Mouse (Mus musculus): ENCODE results near the gene Slc38a1. TPM values are rescaled to one million over a fixed set of nuclear protein-coding genes. Genes with fewer than 3 reads are reported as not detected.

Slc38a1 gene
- polyA plus RNA-seq, 1 experiment from 2014 or later = 77.5 TPM

DNA sequence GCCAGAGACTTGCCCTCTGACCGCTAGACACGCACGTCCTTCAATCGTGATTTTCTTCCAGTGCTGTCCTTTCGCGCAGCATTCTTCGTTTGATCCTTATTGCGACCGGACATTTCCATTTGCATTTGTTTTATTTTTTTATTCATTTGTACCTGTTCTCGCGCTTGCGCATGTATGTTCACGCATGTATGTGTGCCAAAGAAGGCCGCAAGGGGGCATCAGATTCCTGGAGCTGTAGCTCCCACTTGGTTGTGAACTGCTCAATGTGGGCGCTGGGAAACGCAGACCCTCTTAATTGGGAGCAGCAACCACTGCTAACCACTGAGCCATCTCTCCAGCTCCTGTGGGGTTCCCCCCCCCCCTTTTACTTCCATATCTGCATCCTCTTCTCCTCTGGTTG lies 10.3 kb upstream of the Slc38a1 start:
- Histone ChIP-seq H3K4me2 (replicated peaks; ENCODE audit: low read depth, low read length) (no peak overlapping the region), H3K36me3 (ENCODE audit: control insufficient read depth, insufficient read depth, low read length) (no peaks in the 10 kb centered on the region)
- WGBS = 94% methylated on average over 16 of the region's 16 CpGs

DNA sequence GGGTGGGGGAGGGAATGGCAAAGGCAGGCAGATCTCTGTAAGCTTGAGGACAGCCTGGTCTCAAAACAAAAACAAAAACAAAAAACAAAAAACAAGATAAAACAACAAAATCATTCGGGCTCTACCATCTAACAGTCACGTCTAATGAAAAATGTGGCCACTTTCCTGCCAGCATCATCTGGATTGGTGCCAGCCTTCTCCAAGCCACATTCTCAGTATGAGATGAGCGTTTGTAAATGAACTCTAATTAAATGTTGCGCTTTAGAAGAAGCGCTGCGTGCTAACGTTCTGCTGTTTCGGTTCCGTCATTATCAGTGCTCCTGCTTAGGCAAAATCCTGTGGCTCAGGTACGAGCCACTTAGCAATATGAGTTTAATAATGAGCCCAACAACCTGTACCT lies 9.8 kb upstream of the Slc38a1 start:
- Histone ChIP-seq H3K36me3 (ENCODE audit: control insufficient read depth, insufficient read depth, low read length) (no peaks in the 10 kb centered on the region), H3K9ac (replicated peaks; ENCODE audit: low read depth, low read length) (no peak overlapping the region), H3K27me3 (ENCODE audit: control insufficient read depth, insufficient read depth, low read length) (no peaks in the 10 kb centered on the region), H3K9me3 (ENCODE audit: control insufficient read depth, low read depth, low read length) (no peaks in the 10 kb centered on the region), H3K4me2 (replicated peaks; ENCODE audit: low read depth, low read length) (no peak overlapping the region), H3K4me3 (ENCODE audit: low read depth, low read length) (no peak overlapping the region), H3K4me1 (ENCODE audit: control insufficient read depth, insufficient read depth, low read length) (no peaks in the 10 kb centered on the region), H3K27ac (ENCODE audit: low read length) (no peak overlapping the region)
- ATAC-seq (ENCODE audit: insufficient number of reproducible peaks, insufficient read depth, low FRiP score, low read depth) = no peak
- WGBS = 89% methylated on average over 10 of the region's 10 CpGs

More for the DNA sequence above, 10.3 kb upstream of the Slc38a1 start:
- Histone ChIP-seq H3K4me3 (ENCODE audit: low read depth, low read length) (no peak overlapping the region), H3K4me1 (ENCODE audit: control insufficient read depth, insufficient read depth, low read length) (no peaks in the 10 kb centered on the region), H3K9ac (replicated peaks; ENCODE audit: low read depth, low read length) (no peak overlapping the region), H3K9me3 (ENCODE audit: control insufficient read depth, low read depth, low read length) (no peaks in the 10 kb centered on the region), H3K27me3 (ENCODE audit: control insufficient read depth, insufficient read depth, low read length) (no peaks in the 10 kb centered on the region), H3K27ac (ENCODE audit: low read length) (no peak overlapping the region)
- no peak for ATAC-seq (ENCODE audit: insufficient number of reproducible peaks, insufficient read depth, low FRiP score, low read depth)

DNA sequence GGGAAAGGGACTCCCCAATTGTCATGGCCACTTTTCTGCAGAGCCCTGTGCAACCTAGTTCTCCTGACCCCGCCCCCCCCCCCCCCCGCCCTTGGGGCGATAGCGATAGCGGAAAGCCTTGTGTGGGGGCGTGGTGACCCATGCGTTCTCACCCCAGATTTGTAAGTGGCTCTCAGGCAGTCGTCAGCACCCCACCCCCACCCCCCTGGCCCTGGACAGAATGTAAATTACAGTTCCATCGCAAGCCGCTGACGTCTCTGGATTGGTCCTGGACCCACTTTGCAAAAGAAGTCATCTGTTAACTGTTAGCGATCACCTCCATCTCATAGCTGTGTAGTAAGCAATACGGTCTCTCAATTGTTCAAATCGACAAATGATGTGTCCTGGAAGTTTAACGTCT lies 4.7 kb upstream of the Slc38a1 start:
- Histone ChIP-seq H3K4me3 (ENCODE audit: low read depth, low read length) (no peak overlapping the region), H3K4me2 (replicated peaks; ENCODE audit: low read depth, low read length) (no peak overlapping the region), H3K27me3 (ENCODE audit: control insufficient read depth, insufficient read depth, low read length) (no peaks in the 10 kb centered on the region), H3K4me1 (ENCODE audit: control insufficient read depth, insufficient read depth, low read length) (no peaks in the 10 kb centered on the region), H3K36me3 (ENCODE audit: control insufficient read depth, insufficient read depth, low read length) (no peaks in the 10 kb centered on the region), H3K9me3 (ENCODE audit: control insufficient read depth, low read depth, low read length) (no peaks in the 10 kb centered on the region), H3K9ac (replicated peaks; ENCODE audit: low read depth, low read length) (no peak overlapping the region), H3K27ac (ENCODE audit: low read length) (no peak overlapping the region)
- ATAC-seq (ENCODE audit: insufficient number of reproducible peaks, insufficient read depth, low FRiP score, low read depth) = no peak
- WGBS = 29% methylated on average over 13 of the region's 15 CpGs

GRCm38 (mm10) chr15:96641821-96642435 lies 785 bp downstream of the Slc38a1 start:
- no peaks in the 10 kb centered on the region for H3K36me3 ChIP-seq (ENCODE audit: control insufficient read depth, insufficient read depth, low read length)
- H3K9ac ChIP-seq (replicated peaks; ENCODE audit: low read depth, low read length) = peak overlapping the region; percentile 76
- H3K4me3 ChIP-seq (ENCODE audit: low read depth, low read length) = peak overlapping the region; percentile 64
- H3K4me1 ChIP-seq (ENCODE audit: control insufficient read depth, insufficient read depth, low read length) = peaks cover 3% of the 10 kb centered on the region; the same call in 1 of the 2 replicates
- no peaks in the 10 kb centered on the region for H3K9me3 ChIP-seq (ENCODE audit: control insufficient read depth, low read depth, low read length)
- H3K4me2 ChIP-seq (replicated peaks; ENCODE audit: low read depth, low read length) = peak overlapping the region; percentile 86
- H3K27me3 ChIP-seq (ENCODE audit: control insufficient read depth, insufficient read depth, low read length) = no peaks in the 10 kb centered on the region
- peak overlapping the region; percentile 95 for H3K27ac ChIP-seq (ENCODE audit: low read length)
- peak; percentile 24; the same call in 1 of the 2 replicates for ATAC-seq (ENCODE audit: insufficient number of reproducible peaks, insufficient read depth, low FRiP score, low read depth)
- WGBS = under 1% methylated on average over 31 of the region's 31 CpGs

- Histone ChIP-seq H3K9ac (replicated peaks; ENCODE audit: low read depth, low read length) (peak overlapping the region; percentile 76), H3K27ac (ENCODE audit: low read length) (peak overlapping the region; percentile 95), H3K4me3 (ENCODE audit: low read depth, low read length) (peak overlapping the region; percentile 64), H3K4me2 (replicated peaks; ENCODE audit: low read depth, low read length) (peak overlapping the region; percentile 86), H3K4me1 (ENCODE audit: control insufficient read depth, insufficient read depth, low read length) (peaks cover 3% of the 10 kb centered on the region; the same call in 1 of the 2 replicates), H3K9me3 (ENCODE audit: control insufficient read depth, low read depth, low read length) (no peaks in the 10 kb centered on the region), H3K36me3 (ENCODE audit: control insufficient read depth, insufficient read depth, low read length) (no peaks in the 10 kb centered on the region), H3K27me3 (ENCODE audit: control insufficient read depth, insufficient read depth, low read length) (no peaks in the 10 kb centered on the region)
- peak; percentile 74 for ATAC-seq (ENCODE audit: insufficient number of reproducible peaks, insufficient read depth, low FRiP score, low read depth)
- under 1% methylated on average over 63 of the region's 63 CpGs for WGBS
Measured at GRCm38 (mm10) chr15:96641111-96641820, 1.4 kb downstream of the Slc38a1 start.

DNA sequence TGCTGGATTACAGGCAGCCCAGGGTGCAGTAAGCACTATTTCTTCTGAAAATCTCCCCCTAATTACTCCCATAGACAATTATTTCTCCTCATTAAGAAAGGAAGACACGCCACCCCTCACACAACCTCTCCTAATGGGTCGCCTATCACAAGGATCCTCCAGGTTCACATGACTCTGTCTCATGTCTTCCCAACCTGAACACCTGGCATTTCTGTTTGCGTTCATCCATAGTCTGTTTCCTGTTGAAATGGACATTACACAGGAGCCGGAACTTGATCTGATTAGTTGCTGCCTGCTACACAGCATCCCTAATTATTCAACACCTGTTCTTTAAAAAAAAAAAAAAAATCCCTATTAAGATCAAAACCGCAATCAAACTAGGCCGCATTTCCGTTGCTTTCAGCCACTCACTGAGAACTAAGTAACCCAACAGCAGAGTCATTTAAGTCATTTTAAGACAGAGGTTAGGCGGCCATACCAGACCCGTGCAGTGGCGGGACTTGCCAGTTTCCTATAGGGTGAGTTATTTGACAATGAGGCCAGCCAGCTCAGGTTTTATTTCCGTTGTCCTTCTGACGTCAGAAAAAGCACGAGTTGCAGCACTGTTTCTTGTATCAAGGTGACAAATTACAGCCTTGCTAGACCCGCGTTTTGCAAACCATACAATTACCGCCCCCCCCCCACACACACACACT lies 2.3 kb downstream of the Slc38a1 start:
- H3K9me3 ChIP-seq (ENCODE audit: control insufficient read depth, low read depth, low read length) = no peaks in the 10 kb centered on the region
- H3K9ac ChIP-seq (replicated peaks; ENCODE audit: low read depth, low read length) = peak overlapping the region; percentile 76
- no peaks in the 10 kb centered on the region for H3K27me3 ChIP-seq (ENCODE audit: control insufficient read depth, insufficient read depth, low read length)
- H3K27ac ChIP-seq (ENCODE audit: low read length) = peak overlapping the region; percentile 95
- peak overlapping the region; percentile 64 for H3K4me3 ChIP-seq (ENCODE audit: low read depth, low read length)
- 7% methylated on average over 16 of the region's 16 CpGs for WGBS
- H3K36me3 ChIP-seq (ENCODE audit: control insufficient read depth, insufficient read depth, low read length) = no peaks in the 10 kb centered on the region
- H3K4me1 ChIP-seq (ENCODE audit: control insufficient read depth, insufficient read depth, low read length) = peaks cover 3% of the 10 kb centered on the region; the same call in 1 of the 2 replicates
- ATAC-seq (ENCODE audit: insufficient number of reproducible peaks, insufficient read depth, low FRiP score, low read depth) = 0 out of 2 replicates have a peak, but pooled peaks have one; percentile 6
- H3K4me2 ChIP-seq (replicated peaks; ENCODE audit: low read depth, low read length) = peak overlapping the region; percentile 86

DNA sequence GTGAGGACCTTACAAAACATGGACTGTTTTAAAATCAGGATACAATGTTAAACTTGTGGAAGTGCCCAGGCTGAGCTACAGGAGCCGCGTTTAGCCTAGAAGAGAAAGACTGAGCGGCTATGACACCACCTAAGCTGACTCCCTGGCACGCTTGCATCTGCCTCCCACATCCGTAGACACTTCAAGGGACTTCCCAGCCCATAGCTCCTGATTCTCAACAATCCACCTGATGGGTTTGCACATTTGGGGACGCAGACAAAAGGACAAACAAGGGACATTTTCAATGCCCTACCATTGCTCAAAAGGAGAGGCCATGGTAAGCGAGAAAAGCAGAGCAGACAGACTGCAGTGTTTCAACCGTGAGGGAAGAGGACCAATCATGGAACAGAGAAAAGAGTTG lies 3.1 kb downstream of the Slc38a1 start:
- Histone ChIP-seq H3K4me3 (ENCODE audit: low read depth, low read length) (peak overlapping the region; percentile 64; the same call in 1 of the 2 replicates), H3K27ac (ENCODE audit: low read length) (no peak overlapping the region), H3K9ac (replicated peaks; ENCODE audit: low read depth, low read length) (no peak overlapping the region), H3K36me3 (ENCODE audit: control insufficient read depth, insufficient read depth, low read length) (no peaks in the 10 kb centered on the region), H3K27me3 (ENCODE audit: control insufficient read depth, insufficient read depth, low read length) (no peaks in the 10 kb centered on the region), H3K9me3 (ENCODE audit: control insufficient read depth, low read depth, low read length) (no peaks in the 10 kb centered on the region), H3K4me1 (ENCODE audit: control insufficient read depth, insufficient read depth, low read length) (peaks cover 3% of the 10 kb centered on the region; the same call in 1 of the 2 replicates), H3K4me2 (replicated peaks; ENCODE audit: low read depth, low read length) (peak overlapping the region; percentile 86)
- 60% methylated on average over 8 of the region's 8 CpGs for WGBS
- no peak for ATAC-seq (ENCODE audit: insufficient number of reproducible peaks, insufficient read depth, low FRiP score, low read depth)

DNA sequence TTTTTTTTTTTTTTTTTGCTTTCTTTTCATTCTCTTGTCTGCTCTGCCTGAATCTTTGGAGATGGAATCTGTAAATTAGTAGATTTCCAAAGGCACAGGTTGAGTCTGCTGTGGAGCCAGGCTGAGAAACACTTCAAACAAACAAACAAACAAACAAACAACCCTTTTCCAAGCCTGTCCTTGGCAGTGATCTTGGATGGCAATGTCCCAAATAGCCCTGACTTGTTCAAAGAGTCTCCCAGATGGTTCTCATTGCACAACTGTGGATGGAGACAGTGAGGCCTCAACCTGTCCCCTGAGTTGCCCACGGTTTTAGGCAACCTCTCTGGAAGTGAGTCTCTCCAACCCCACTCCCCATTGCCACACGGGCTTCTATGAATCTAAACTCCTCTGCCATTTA lies 4.1 kb downstream of the Slc38a1 start:
- Histone ChIP-seq H3K9me3 (ENCODE audit: control insufficient read depth, low read depth, low read length) (no peaks in the 10 kb centered on the region), H3K4me3 (ENCODE audit: low read depth, low read length) (no peak overlapping the region), H3K4me2 (replicated peaks; ENCODE audit: low read depth, low read length) (no peak overlapping the region), H3K27ac (ENCODE audit: low read length) (no peak overlapping the region), H3K4me1 (ENCODE audit: control insufficient read depth, insufficient read depth, low read length) (peaks cover 3% of the 10 kb centered on the region; the same call in 1 of the 2 replicates), H3K36me3 (ENCODE audit: control insufficient read depth, insufficient read depth, low read length) (no peaks in the 10 kb centered on the region), H3K27me3 (ENCODE audit: control insufficient read depth, insufficient read depth, low read length) (no peaks in the 10 kb centered on the region), H3K9ac (replicated peaks; ENCODE audit: low read depth, low read length) (no peak overlapping the region)
- WGBS = 71% methylated on average over 2 of the region's 2 CpGs
- ATAC-seq (ENCODE audit: insufficient number of reproducible peaks, insufficient read depth, low FRiP score, low read depth) = no peak

Measured in stomach, embryonic 14.5 days (tissue).